Mouse (Mus musculus): ENCODE measurements at regions not wholly inside any gene's neighbourhood (a gene's known extent, or its start where the extent isn't known, plus 50 kb on each side); places are given as distances from the start of the nearest gene placed in this dataset.
"Not testable (repeated sequence)": the region's sequence is repeated elsewhere in the genome, so short reads cannot be mapped to it uniquely, and the experiment has no call there.

- no peak overlapping the region for H3K27ac ChIP-seq (replicated peaks)
- no peaks in the 10 kb centered on the region for H3K36me3 ChIP-seq
- no peak for ATAC-seq (ENCODE audit: insufficient number of reproducible peaks, low FRiP score, low TSS enrichment, low read depth)
- H3K4me3 ChIP-seq (replicated peaks): no peak overlapping the region
- no peaks in the 10 kb centered on the region for H3K27me3 ChIP-seq
- peaks cover 6% of the 10 kb centered on the region; the same call in 1 of the 2 replicates for H3K4me1 ChIP-seq
- H3K9ac ChIP-seq: no peak overlapping the region
- no peaks in the 10 kb centered on the region for H3K9me3 ChIP-seq (replicated peaks)
- 84% methylated on average over 9 of the region's 9 CpGs for whole genome bisulfite sequencing
- H3K4me2 ChIP-seq (replicated peaks): no peak overlapping the region
These were observed 89.0 kb downstream of the Akr1d1 start for GRCm38 (mm10) chr6:37618990-37619389.

- H3K9ac ChIP-seq: no peak overlapping the region
- WGBS: 13% methylated on average over 7 of the region's 7 CpGs
- no peaks in the 10 kb centered on the region for H3K9me3 ChIP-seq (replicated peaks)
- no peak overlapping the region for H3K4me3 ChIP-seq (replicated peaks)
- no peaks in the 10 kb centered on the region for H3K36me3 ChIP-seq
- no peak overlapping the region for H3K27ac ChIP-seq (replicated peaks)
- no peaks in the 10 kb centered on the region for H3K27me3 ChIP-seq
- ATAC-seq (ENCODE audit: insufficient number of reproducible peaks, low FRiP score, low TSS enrichment, low read depth): no peak
- peaks cover 6% of the 10 kb centered on the region; the same call in 1 of the 2 replicates for H3K4me1 ChIP-seq
- H3K4me2 ChIP-seq (replicated peaks): no peak overlapping the region
These were observed 91.5 kb downstream of the Akr1d1 start for GRCm38 (mm10) chr6:37621364-37622029.

- no peaks in the 10 kb centered on the region for H3K36me3 ChIP-seq
- H3K4me2 ChIP-seq (replicated peaks): no peak overlapping the region
- 47% methylated on average over 2 of the region's 2 CpGs for WGBS
- H3K9ac ChIP-seq: no peak overlapping the region
- H3K4me3 ChIP-seq (replicated peaks): no peak overlapping the region
- no peaks in the 10 kb centered on the region for H3K9me3 ChIP-seq (replicated peaks)
- H3K27me3 ChIP-seq: no peaks in the 10 kb centered on the region
- ATAC-seq (ENCODE audit: insufficient number of reproducible peaks, low FRiP score, low TSS enrichment, low read depth): no peak
- H3K27ac ChIP-seq (replicated peaks): no peak overlapping the region
- H3K4me1 ChIP-seq: peaks cover 6% of the 10 kb centered on the region; the same call in 1 of the 2 replicates
These were observed 92.3 kb downstream of the Akr1d1 start for GRCm38 (mm10) chr6:37622273-37622672.

GRCm38 (mm10) chr6:37627206-37627605, 97.2 kb downstream of the Akr1d1 start:
- 83% methylated on average over 5 of the region's 5 CpGs for WGBS
- Histone ChIP-seq H3K4me2 (replicated peaks) (no peak overlapping the region), H3K36me3 (no peaks in the 10 kb centered on the region), H3K4me1 (no peaks in the 10 kb centered on the region), H3K27ac (replicated peaks) (no peak overlapping the region), H3K9ac (no peak overlapping the region), H3K4me3 (replicated peaks) (no peak overlapping the region), H3K27me3 (no peaks in the 10 kb centered on the region), H3K9me3 (replicated peaks) (no peaks in the 10 kb centered on the region)
- ATAC-seq (ENCODE audit: insufficient number of reproducible peaks, low FRiP score, low TSS enrichment, low read depth): no peak

GRCm38 (mm10) chr6:37633948-37634347, 104.0 kb downstream of the Akr1d1 start:
- no peaks in the 10 kb centered on the region for H3K27me3 ChIP-seq
- H3K9me3 ChIP-seq (replicated peaks): no peaks in the 10 kb centered on the region
- no peaks in the 10 kb centered on the region for H3K4me1 ChIP-seq
- no peak overlapping the region for H3K9ac ChIP-seq
- no peak overlapping the region for H3K27ac ChIP-seq (replicated peaks)
- no peak for ATAC-seq (ENCODE audit: insufficient number of reproducible peaks, low FRiP score, low TSS enrichment, low read depth)
- no peaks in the 10 kb centered on the region for H3K36me3 ChIP-seq
- H3K4me3 ChIP-seq (replicated peaks): no peak overlapping the region
- H3K4me2 ChIP-seq (replicated peaks): no peak overlapping the region
- 91% methylated on average over 1 of the region's 1 CpGs for WGBS

- no peaks in the 10 kb centered on the region for H3K4me1 ChIP-seq
- no peaks in the 10 kb centered on the region for H3K27me3 ChIP-seq
- H3K36me3 ChIP-seq: no peaks in the 10 kb centered on the region
- H3K27ac ChIP-seq (replicated peaks): no peak overlapping the region
- no peak overlapping the region for H3K4me2 ChIP-seq (replicated peaks)
- no peak for ATAC-seq (ENCODE audit: insufficient number of reproducible peaks, low FRiP score, low TSS enrichment, low read depth)
- 21% methylated on average over 4 of the region's 4 CpGs for WGBS
- no peaks in the 10 kb centered on the region for H3K9me3 ChIP-seq (replicated peaks)
- no peak overlapping the region for H3K4me3 ChIP-seq (replicated peaks)
- H3K9ac ChIP-seq: no peak overlapping the region
These were observed 112.1 kb downstream of the Akr1d1 start for GRCm38 (mm10) chr6:37642066-37642465.

GRCm38 (mm10) chr6:37642701-37643121, 112.7 kb downstream of the Akr1d1 start:
- Histone ChIP-seq H3K4me2 (replicated peaks) (no peak overlapping the region), H3K9me3 (replicated peaks) (no peaks in the 10 kb centered on the region), H3K4me3 (replicated peaks) (no peak overlapping the region), H3K4me1 (no peaks in the 10 kb centered on the region), H3K27ac (replicated peaks) (no peak overlapping the region), H3K36me3 (no peaks in the 10 kb centered on the region), H3K9ac (no peak overlapping the region), H3K27me3 (no peaks in the 10 kb centered on the region)
- WGBS: 35% methylated on average over 8 of the region's 8 CpGs
- peak; percentile 39; the same call in 1 of the 2 replicates for ATAC-seq (ENCODE audit: insufficient number of reproducible peaks, low FRiP score, low TSS enrichment, low read depth)

- ATAC-seq (ENCODE audit: insufficient number of reproducible peaks, low FRiP score, low TSS enrichment, low read depth): no peak
- Histone ChIP-seq H3K36me3 (no peaks in the 10 kb centered on the region), H3K4me3 (replicated peaks) (no peak overlapping the region), H3K4me1 (no peaks in the 10 kb centered on the region), H3K4me2 (replicated peaks) (no peak overlapping the region), H3K27me3 (no peaks in the 10 kb centered on the region), H3K9me3 (replicated peaks) (no peaks in the 10 kb centered on the region), H3K9ac (no peak overlapping the region), H3K27ac (replicated peaks) (no peak overlapping the region)
- 56% methylated on average over 4 of the region's 4 CpGs for WGBS
These were observed 113.2 kb downstream of the Akr1d1 start for GRCm38 (mm10) chr6:37643176-37643575.

GRCm38 (mm10) chr6:37643718-37644117, 113.7 kb downstream of the Akr1d1 start:
- H3K36me3 ChIP-seq: no peaks in the 10 kb centered on the region
- H3K4me1 ChIP-seq: no peaks in the 10 kb centered on the region
- no peak overlapping the region for H3K9ac ChIP-seq
- no peak overlapping the region for H3K27ac ChIP-seq (replicated peaks)
- no peak overlapping the region for H3K4me2 ChIP-seq (replicated peaks)
- 43% methylated on average over 2 of the region's 2 CpGs for WGBS
- no peak for ATAC-seq (ENCODE audit: insufficient number of reproducible peaks, low FRiP score, low TSS enrichment, low read depth)
- no peaks in the 10 kb centered on the region for H3K9me3 ChIP-seq (replicated peaks)
- H3K4me3 ChIP-seq (replicated peaks): no peak overlapping the region
- H3K27me3 ChIP-seq: no peaks in the 10 kb centered on the region

- 71% methylated on average over 14 of the region's 14 CpGs for WGBS
- Histone ChIP-seq H3K4me1 (no peaks in the 10 kb centered on the region), H3K27ac (replicated peaks) (no peak overlapping the region), H3K27me3 (no peaks in the 10 kb centered on the region), H3K4me3 (replicated peaks) (no peak overlapping the region), H3K36me3 (no peaks in the 10 kb centered on the region), H3K4me2 (replicated peaks) (no peak overlapping the region), H3K9me3 (replicated peaks) (no peaks in the 10 kb centered on the region), H3K9ac (no peak overlapping the region)
- no peak for ATAC-seq (ENCODE audit: insufficient number of reproducible peaks, low FRiP score, low TSS enrichment, low read depth)
These were observed 115.6 kb downstream of the Akr1d1 start for GRCm38 (mm10) chr6:37645551-37645950.

GRCm38 (mm10) chr6:37657300-37657699, 127.3 kb downstream of the Akr1d1 start:
- H3K27me3 ChIP-seq; H3K4me1 ChIP-seq; H3K4me2 ChIP-seq (replicated peaks); H3K4me3 ChIP-seq (replicated peaks); H3K27ac ChIP-seq (replicated peaks); H3K9ac ChIP-seq; ATAC-seq (ENCODE audit: insufficient number of reproducible peaks, low FRiP score, low TSS enrichment, low read depth); H3K36me3 ChIP-seq; H3K9me3 ChIP-seq (replicated peaks): not testable (repeated sequence)
- 93% methylated on average over 3 of the region's 3 CpGs for WGBS

GRCm38 (mm10) chr6:37658021-37658650, 128.2 kb downstream of the Akr1d1 start:
- Histone ChIP-seq H3K4me2 (replicated peaks) (no peak overlapping the region), H3K4me3 (replicated peaks) (no peak overlapping the region), H3K9me3 (replicated peaks) (no peaks in the 10 kb centered on the region), H3K9ac (no peak overlapping the region), H3K27me3 (no peaks in the 10 kb centered on the region), H3K27ac (replicated peaks) (no peak overlapping the region), H3K36me3 (no peaks in the 10 kb centered on the region), H3K4me1 (no peaks in the 10 kb centered on the region)
- no peak for ATAC-seq (ENCODE audit: insufficient number of reproducible peaks, low FRiP score, low TSS enrichment, low read depth)
- 51% methylated on average over 6 of the region's 6 CpGs for WGBS

Measured in embryonic facial prominence, embryonic 15.5 days (tissue).